Mouse (Mus musculus): ENCODE measurements around the gene Ptpn13. TPM values are rescaled to one million over a fixed set of nuclear protein-coding genes. Genes with fewer than 3 reads are reported as not detected.

The Ptpn13 gene
- total and polyA plus RNA-seq, 2 experiments from 2014 or later = 2.6 to 14.1 TPM

DNA sequence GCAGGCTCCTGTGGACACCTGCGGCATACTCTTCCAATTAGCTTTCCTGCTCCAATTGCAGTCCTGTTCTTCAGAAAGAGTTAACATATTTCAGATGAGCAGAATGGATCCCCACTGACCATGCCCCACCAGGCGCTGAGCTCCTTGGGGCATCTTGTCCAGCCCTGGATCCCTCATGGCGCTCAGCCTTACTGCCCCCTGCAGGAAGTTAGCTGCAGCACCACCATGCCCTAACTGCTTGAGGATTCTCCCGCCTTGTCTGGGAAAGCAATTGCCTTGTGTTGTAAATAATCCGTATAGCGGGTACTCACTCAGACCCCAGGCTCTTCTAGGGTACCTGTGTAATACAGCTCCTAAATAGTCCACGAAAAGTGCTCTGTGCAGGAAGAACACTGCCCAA lies 162.2 kb downstream of the Ptpn13 start:
- 85% methylated on average over 7 of the region's 7 CpGs for WGBS
- DNase-seq (ENCODE audit: low spot score) (no peak), ATAC-seq (ENCODE audit: low FRiP score) (no peak)
- Histone ChIP-seq H3K4me2 (ENCODE audit: low read depth, low read length, poor library complexity, severe bottlenecking) (no peak overlapping the region), H3K9ac (replicated peaks; ENCODE audit: low read length, poor library complexity, severe bottlenecking) (no peak overlapping the region), H3K27ac (ENCODE audit: low read depth, low read length) (no peak overlapping the region), H3K27me3 (ENCODE audit: insufficient read depth, low read length) (no peaks in the 10 kb centered on the region), H3K4me1 (ENCODE audit: insufficient read depth, low read length) (no peaks in the 10 kb centered on the region), H3K9me3 (ENCODE audit: low read length) (no peaks in the 10 kb centered on the region), H3K4me3 (ENCODE audit: low read depth, low read length) (no peak overlapping the region), H3K36me3 (ENCODE audit: insufficient read depth, low read length) (no peaks in the 10 kb centered on the region)
- TF ChIP-seq CTCF (IDR thresholded peaks at IDR 0.05) = peak; percentile 43; the same call in 1 of the 2 replicates

- no peak for TF ChIP-seq CTCF (IDR thresholded peaks at IDR 0.05)
These were observed 166.9 kb downstream of the Ptpn13 start for GRCm38 (mm10) chr5:103591846-103592245.

GRCm38 (mm10) chr5:103592706-103593105 lies 167.7 kb downstream of the Ptpn13 start:
- Histone ChIP-seq H3K27me3 (ENCODE audit: insufficient read depth, low read length) (no peaks in the 10 kb centered on the region), H3K4me2 (ENCODE audit: low read depth, low read length, poor library complexity, severe bottlenecking) (no peak overlapping the region), H3K9me3 (ENCODE audit: low read length) (no peaks in the 10 kb centered on the region), H3K27ac (ENCODE audit: low read depth, low read length) (no peak overlapping the region), H3K4me1 (ENCODE audit: insufficient read depth, low read length) (peaks cover 4% of the 10 kb centered on the region; the same call in 1 of the 2 replicates), H3K9ac (replicated peaks; ENCODE audit: low read length, poor library complexity, severe bottlenecking) (no peak overlapping the region), H3K36me3 (ENCODE audit: insufficient read depth, low read length) (no peaks in the 10 kb centered on the region), H3K4me3 (ENCODE audit: low read depth, low read length) (no peak overlapping the region)
- DNase-seq (ENCODE audit: low spot score) = no peak
- TF ChIP-seq CTCF (IDR thresholded peaks at IDR 0.05) = no peak
- WGBS = 87% methylated on average over 8 of the region's 8 CpGs
- ATAC-seq (ENCODE audit: low FRiP score) = no peak

More at GRCm38 (mm10) chr5:103591846-103592245, 166.9 kb downstream of the Ptpn13 start:
- Histone ChIP-seq H3K9ac (replicated peaks; ENCODE audit: low read length, poor library complexity, severe bottlenecking) (no peak overlapping the region), H3K4me2 (ENCODE audit: low read depth, low read length, poor library complexity, severe bottlenecking) (no peak overlapping the region), H3K27me3 (ENCODE audit: insufficient read depth, low read length) (no peaks in the 10 kb centered on the region), H3K9me3 (ENCODE audit: low read length) (no peaks in the 10 kb centered on the region), H3K4me1 (ENCODE audit: insufficient read depth, low read length) (peaks cover 4% of the 10 kb centered on the region; the same call in 1 of the 2 replicates), H3K27ac (ENCODE audit: low read depth, low read length) (no peak overlapping the region), H3K4me3 (ENCODE audit: low read depth, low read length) (no peak overlapping the region), H3K36me3 (ENCODE audit: insufficient read depth, low read length) (no peaks in the 10 kb centered on the region)
- DNase-seq (ENCODE audit: low spot score) (no peak), ATAC-seq (ENCODE audit: low FRiP score) (no peak)
- WGBS = 90% methylated on average over 7 of the region's 7 CpGs

DNA sequence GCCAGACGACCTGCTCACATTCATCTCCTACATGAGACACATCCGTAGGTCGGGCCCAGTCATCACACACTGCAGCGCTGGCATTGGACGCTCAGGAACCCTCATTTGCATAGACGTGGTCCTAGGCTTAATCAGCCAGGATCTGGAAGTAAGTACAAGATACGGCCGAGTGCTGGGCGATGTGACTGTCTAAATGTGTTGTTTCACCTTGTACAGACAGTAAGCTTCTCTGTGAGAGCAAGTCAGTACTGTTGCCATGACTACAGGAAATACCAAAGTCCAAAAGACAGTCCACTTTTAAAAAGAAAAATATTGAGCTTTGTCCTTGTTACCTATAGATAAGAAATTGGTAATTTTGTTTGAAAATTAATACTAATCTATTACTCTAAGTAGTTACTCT lies 168.6 kb downstream of the Ptpn13 start:
- peak; percentile 38; the same call in 1 of the 2 replicates for ATAC-seq (ENCODE audit: low FRiP score)
- 59% methylated on average over 9 of the region's 9 CpGs for WGBS
- Histone ChIP-seq H3K4me3 (ENCODE audit: low read depth, low read length) (no peak overlapping the region), H3K27me3 (ENCODE audit: insufficient read depth, low read length) (no peaks in the 10 kb centered on the region), H3K9ac (replicated peaks; ENCODE audit: low read length, poor library complexity, severe bottlenecking) (no peak overlapping the region), H3K36me3 (ENCODE audit: insufficient read depth, low read length) (no peaks in the 10 kb centered on the region), H3K4me2 (ENCODE audit: low read depth, low read length, poor library complexity, severe bottlenecking) (no peak overlapping the region), H3K4me1 (ENCODE audit: insufficient read depth, low read length) (peaks cover 4% of the 10 kb centered on the region; the same call in 1 of the 2 replicates), H3K9me3 (ENCODE audit: low read length) (no peaks in the 10 kb centered on the region), H3K27ac (ENCODE audit: low read depth, low read length) (0 out of 2 replicates have a peak overlapping the region, but pooled peaks have one; percentile 2)
- no peak for TF ChIP-seq CTCF (IDR thresholded peaks at IDR 0.05)
- peak; percentile 9 for DNase-seq (ENCODE audit: low spot score)

- H3K4me2 ChIP-seq (ENCODE audit: low read depth, low read length, poor library complexity, severe bottlenecking) = no peak overlapping the region
- TF ChIP-seq CTCF (IDR thresholded peaks at IDR 0.05) = no peak
- no peaks in the 10 kb centered on the region for H3K9me3 ChIP-seq (ENCODE audit: low read length)
- H3K36me3 ChIP-seq (ENCODE audit: insufficient read depth, low read length) = no peaks in the 10 kb centered on the region
- WGBS = 66% methylated on average over 13 of the region's 13 CpGs
- peaks cover 4% of the 10 kb centered on the region; the same call in 1 of the 2 replicates for H3K4me1 ChIP-seq (ENCODE audit: insufficient read depth, low read length)
- H3K27me3 ChIP-seq (ENCODE audit: insufficient read depth, low read length) = no peaks in the 10 kb centered on the region
- DNase-seq (ENCODE audit: low spot score) (peak; percentile 33), ATAC-seq (ENCODE audit: low FRiP score) (no peak)
- H3K9ac ChIP-seq (replicated peaks; ENCODE audit: low read length, poor library complexity, severe bottlenecking) = no peak overlapping the region
- no peak overlapping the region for H3K27ac ChIP-seq (ENCODE audit: low read depth, low read length)
- no peak overlapping the region for H3K4me3 ChIP-seq (ENCODE audit: low read depth, low read length)
These were observed 170.6 kb downstream of the Ptpn13 start for GRCm38 (mm10) chr5:103595394-103596226.

Data from midbrain, postnatal 0 days (tissue).